Mouse (Mus musculus): ENCODE data around the gene Olfr974.

DNA sequence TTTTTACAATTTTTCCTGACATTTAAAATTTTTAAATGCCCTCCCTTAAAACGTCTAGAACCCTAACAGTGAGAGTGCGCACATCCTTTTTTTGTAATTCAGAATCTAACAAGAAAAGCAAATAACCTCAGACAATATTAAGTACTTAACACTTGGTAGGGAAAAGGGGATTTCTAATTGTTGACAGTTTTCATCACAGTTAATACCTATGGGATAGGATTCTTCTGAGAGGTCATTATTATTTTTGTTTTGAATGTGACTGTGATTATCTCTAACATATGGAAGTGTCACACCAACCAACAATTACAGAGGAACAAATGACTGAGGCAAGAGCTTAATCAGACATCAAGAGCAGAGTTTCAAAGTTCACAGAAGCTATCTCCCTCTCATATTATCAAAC is 30.3 kb upstream of the Olfr974 start, which contains the start of gene Olfr229:
- no peak for TF ChIP-seq POLR2A (IDR thresholded peaks at IDR 0.05; ENCODE audit: insufficient read length, low read depth)
- TF ChIP-seq E2F4 (IDR thresholded peaks at IDR 0.05; ENCODE audit: insufficient read depth), result no peak
- TF ChIP-seq POLR2AphosphoS2 (IDR thresholded peaks at IDR 0.05; ENCODE audit: insufficient read length, low read depth), result no peak
- TF ChIP-seq MYOG (IDR thresholded peaks at IDR 0.05; ENCODE audit: control insufficient read depth in 1 of 3, insufficient read depth in 1 of 3, insufficient read length in 2 of 3, low read depth in 2 of 3), result no peak
- no peak for TF ChIP-seq MYOD1 (IDR thresholded peaks at IDR 0.05; ENCODE audit: control insufficient read depth in 1 of 3, insufficient read length in 2 of 3, low read depth in 2 of 3)
- TF ChIP-seq CEBPB (IDR thresholded peaks at IDR 0.05; ENCODE audit: insufficient read depth, poor library complexity, severe bottlenecking), result no peak
